Mouse (Mus musculus) megakaryocyte-erythroid progenitor cell, adult 5-6 weeks (primary cell): Measurements from ENCODE around the gene Plxdc1. TPM values are rescaled to one million over a fixed set of nuclear protein-coding genes. Genes with fewer than 3 reads are reported as not detected.

ENCODE experiments used
- ATAC-seq: replicated peaks from 2 replicates; pipeline ENCODE4 v1.8.0; 2016; ENCODE audit warnings: mild to moderate bottlenecking, inconsistent platforms; ENCODE audit not compliant: severe bottlenecking, poor library complexity, low FRiP score, low TSS enrichment
- total RNA-seq, 2 experiments: library from RNA; stranded (forward) in 1 of 2; stranded (reverse) in 1 of 2; fragments of 200-1000, 215-1000 nt in 1 of 2; fragments of >200 nt in 1 of 2; fragmentation: Nextera tagmentation in 1 of 2; gene quantifications; 2 replicates each; pipeline ENCODE4 v1.2.3; 2014 to 2017

Plxdc1 gene
- total RNA-seq, 2 experiments from 2014 or later = 4.1 to 10.2 TPM

DNA sequence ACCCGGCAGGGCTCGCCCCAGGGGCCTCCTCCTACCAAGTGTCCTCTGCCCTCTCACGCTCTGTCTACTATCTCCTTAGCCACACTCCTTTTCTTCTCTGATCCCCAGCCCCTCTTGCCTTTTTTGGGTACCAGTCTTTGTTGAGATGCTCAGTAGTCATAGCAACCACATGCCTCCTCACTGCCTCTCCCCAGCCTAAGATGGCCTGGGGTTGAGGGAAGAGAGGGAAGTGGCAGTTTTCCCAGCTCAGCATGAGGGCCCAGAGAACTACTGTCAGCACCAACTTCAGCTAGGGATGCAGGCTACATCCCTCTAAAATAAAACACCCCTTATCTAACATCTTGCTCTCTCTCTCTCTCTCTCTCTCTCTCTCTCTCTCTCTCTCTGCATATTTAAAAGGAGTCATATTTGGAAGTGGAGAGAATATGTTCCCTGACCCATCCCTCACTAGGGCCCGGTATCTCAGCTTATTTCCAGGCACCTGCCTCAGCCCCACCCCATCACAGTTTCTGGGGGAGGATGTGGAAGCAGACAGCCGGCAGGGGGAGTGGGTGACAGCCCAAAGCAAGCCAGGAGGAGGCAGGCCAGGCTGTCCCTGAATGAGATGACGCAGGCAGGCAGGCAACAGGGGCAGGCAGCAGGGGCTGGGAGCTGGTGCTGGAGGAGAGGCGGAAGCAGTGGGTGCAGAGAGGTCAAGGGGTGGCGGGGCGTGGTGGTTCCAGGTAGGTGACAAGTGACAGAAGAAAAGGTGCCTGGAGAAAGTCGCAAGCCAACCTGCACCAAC, 32.8 kb upstream of the Plxdc1 start:
- ATAC-seq = peak; percentile 53

DNA sequence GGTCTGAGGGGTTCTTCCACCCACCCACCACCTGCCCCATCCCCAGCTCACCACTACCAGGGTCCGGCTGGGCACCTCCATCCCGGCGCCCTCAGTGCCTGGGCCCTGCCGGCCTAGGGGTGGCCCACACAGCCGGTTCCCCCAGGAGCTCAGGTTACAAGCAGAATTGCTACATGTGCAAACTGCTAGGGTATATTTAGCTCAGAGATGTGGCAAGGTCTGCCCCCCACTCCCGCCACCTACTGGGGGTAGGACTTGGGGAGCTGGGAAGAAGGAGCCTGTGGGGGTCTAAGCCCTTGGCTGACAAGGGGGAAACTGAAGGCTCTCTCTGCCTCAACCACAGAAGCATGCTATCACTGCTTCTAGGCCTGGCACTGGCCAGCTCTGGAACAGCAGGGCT, 32.0 kb upstream of the Plxdc1 start:
- ATAC-seq = no peak

DNA sequence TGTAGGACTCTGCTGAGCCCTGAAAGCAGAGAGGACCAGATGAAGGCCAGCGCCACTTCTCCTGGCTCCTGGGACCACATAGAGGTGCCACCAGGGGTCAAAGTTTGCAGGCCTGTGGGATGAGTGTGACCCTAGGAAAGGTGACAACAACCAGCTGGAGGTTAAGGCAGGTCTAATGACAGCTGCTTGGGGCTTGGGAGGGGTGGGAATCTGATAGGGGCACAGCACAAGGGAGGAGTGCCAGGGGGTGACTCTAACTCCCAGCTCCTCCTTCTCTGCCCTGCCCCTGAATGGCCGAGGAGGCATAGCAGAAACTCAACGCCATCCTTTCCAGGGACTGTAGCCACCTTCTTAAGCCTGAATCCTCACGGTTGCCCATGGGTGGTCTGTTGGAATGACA, 30.6 kb upstream of the Plxdc1 start:
- no peak for ATAC-seq

DNA sequence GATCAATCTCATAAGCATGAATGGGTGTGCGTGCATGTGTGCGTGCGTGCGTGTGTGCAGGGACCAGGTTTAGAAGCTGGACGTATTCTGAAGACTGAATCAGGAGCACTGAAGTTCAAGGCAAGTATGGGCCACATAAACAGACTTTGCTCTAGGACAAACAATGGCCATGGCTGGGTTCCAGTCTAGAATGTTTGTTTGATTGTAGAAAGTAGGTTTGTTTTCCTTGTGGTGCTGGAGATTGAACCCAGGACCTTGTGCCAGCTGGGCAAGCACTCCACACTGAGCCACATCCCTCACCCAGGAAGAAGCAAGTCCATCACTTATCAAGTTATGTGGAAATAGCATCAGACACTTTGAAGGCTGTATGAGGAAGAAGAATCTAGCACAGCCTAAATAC, 29.9 kb upstream of the Plxdc1 start:
- ATAC-seq = no peak

DNA sequence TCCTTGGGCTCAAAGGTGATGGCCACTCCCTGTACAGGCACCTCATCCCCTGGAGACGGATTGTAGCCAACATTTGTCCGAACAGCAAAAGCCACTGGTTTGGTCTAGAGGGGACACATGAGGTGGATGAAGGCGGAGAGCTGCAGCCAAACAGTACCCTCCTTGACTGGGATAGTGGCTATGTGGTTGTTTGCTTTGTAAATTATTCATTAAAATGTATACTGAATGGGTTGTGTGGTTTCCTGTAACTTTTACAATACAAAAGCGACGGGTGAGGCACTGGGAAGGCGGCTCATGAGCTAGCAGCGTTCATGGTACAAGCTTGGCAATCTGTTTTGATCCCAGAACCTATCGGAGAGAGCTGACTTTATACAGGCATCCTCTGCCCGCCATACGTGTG, 26.6 kb upstream of the Plxdc1 start:
- no peak for ATAC-seq

DNA sequence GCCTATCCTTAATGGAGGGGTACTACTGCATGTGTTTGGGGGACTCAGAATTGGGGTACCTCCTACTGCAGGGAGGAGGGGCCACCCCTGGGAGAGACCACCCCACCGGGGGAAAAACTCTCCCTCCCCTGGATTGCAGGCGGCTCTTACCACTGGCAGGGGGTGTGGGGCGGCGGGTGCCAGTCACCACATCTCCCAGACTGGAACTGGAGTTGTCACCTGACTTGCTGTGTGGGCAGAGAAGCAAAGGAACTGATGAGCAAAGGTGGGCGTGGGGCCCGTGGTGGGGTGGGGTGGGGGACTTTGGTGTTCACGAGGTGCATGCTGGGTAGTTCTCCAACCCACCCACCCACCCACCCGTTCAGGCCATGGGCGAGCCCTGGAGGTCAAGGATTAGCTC, 25.5 kb upstream of the Plxdc1 start:
- ATAC-seq = no peak

DNA sequence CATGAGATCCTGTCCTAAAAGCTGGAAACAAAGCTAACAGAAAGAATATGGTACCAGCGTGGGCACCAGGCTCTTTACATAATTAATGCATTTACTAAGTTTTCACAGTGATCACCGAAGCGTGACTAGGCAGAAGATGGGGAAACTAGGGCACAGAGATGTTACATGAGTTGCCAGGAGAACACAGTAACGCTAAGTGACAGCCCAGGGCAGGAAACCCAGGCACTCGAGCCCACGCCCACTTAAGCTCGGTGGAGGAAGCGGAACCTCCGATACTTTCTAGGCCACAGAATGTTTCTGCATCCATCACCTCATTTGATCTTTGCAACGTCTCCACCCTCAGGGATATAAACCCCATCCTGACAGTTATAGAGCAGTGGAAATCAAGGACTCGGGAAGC, 21.8 kb upstream of the Plxdc1 start:
- no peak for ATAC-seq

DNA sequence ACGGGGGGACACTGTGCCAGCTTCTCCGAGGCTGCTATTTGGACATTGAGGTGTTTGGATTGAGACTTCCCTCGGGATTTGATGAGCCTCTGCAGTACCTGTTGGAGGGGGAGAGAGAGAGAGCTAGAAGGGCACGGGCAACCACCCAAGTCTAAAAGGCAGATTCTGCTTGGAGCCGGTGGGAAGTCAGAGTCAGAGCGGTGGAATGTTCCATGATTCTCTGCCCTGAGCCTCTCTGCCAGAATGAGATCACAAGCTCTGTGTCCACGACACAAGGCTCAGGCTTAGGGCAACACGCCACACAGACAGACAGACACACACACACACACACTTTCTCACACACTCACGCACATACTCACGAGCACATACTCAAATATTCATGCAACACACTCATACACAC, 19.4 kb upstream of the Plxdc1 start:
- no peak for ATAC-seq

DNA sequence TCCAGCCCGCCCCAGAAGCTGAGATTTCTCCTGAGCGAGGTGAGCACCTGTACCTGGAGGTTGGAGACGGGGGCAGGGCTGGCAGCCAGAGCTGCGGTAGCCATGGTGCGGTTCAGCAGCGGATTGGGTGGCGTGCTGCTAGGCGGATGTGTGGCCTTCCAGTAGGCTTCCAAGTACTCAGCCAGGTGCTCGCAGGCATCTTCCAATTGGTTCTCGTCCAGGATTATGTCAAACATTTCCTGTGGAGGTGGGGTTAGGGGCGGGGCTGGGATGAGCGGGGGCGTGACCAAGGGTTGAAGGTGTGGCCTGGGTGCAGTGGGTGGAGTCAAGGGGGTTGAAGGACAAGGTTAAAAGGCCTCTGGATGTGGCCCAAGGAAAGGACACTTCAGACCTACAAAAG, 18.8 kb upstream of the Plxdc1 start:
- ATAC-seq = no peak

DNA sequence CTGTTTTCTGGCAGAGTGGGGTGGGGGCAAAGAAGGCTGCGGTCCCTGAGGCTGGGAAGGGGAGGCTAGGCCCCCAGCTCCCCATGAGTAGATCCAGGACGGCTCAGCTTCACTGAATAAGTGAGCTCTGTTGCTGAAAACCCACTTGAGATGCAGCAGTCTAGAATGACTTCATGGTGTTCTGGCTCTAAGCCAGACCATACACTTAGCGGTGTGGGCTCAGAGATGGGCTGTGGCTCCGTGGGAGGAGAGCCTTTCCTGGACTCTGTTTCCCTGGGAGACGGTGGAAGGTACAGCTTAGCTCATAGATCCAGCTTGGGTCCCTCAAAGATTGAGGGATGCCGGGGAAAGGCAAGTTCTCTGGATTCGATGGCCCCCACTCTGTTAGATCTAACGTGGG, 17.9 kb upstream of the Plxdc1 start:
- ATAC-seq = no peak

DNA sequence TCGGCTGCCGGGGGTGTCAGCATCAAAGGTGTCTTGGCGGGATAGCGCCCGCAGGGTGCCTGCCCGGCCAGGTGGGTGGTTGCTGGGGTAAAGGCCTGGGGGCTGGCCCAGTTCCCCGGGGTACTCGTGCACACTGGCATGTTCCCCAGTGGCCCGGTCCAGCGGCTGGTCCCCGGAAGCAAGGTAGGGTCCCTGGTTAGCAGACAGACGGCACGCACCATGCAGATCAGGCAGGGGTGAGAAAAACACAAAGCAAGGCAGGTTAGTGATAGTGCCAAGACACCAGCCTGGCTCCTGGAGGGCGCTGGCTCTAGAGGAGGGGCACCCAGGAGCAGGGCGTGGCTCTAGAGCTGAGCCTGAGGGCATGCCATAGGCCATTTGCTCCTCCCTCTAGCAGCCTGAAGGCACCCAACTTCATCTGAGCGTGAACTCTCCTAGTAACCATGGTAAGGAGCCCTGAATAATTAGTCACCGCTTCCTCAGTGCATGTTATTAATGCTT, 17.0 kb upstream of the Plxdc1 start:
- peak; percentile 58 for ATAC-seq

DNA sequence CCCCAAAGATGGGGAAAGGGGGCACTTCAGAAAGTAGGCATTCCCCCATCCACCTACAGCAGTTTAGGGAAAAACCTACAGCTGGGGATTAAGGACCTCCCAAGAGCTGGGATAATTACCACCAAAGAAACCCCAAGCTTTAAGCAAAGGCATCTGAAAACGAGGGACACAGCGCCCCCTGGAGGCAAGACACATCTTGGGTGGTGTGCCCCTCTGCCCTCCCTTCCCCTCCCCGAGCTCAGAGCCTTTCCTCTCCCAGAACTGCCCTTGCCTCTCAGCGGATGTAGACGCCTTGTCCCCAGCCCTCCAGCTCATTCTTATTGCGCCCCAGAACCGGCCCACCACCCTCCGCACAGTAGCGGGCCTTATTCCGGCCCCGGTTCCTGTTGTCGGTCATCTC, 16.4 kb upstream of the Plxdc1 start:
- 0 out of 2 replicates have a peak, but pooled peaks have one; percentile 40 for ATAC-seq

DNA sequence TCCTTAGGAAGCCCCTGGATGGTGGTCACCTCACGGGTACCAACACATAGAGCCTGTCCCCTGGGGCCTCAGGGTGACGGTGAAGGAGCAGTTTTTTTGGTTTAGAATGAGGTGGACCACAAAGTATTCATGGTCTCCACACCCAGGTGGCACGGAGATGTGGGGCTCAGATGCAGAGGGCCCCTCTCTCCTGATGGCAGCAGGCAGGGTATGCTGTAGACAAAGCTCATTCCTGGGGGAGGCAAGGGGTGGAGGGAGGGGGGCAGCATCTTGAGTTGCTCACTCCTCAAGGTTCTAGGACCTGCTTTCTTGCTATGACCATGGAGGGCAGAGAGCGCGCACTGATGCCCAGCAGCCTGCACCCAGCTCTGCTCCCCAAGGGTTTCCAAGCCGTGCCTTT, 15.7 kb upstream of the Plxdc1 start:
- no peak for ATAC-seq

DNA sequence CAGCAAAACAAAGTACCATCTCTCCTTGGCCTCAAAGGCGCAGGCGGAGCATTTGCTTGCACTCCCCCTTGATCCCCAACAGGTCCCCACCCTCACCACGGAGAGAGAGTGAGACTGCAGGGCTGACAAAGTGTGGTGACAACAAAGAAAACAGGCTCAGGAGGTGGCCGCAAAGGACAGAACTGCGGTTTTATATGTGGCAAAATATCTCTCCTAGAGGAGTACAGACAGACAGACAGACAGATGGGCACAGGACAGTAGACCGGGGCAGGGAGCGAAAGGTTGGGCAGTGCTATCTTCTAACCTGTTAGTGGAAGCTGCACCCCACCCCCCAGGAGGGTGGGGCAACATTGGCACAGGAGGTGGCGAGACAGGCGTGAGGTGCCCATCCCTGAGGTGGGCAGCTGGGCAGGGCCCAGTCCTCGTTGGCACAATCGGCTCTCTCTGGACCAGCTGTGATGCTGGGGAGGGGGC, 15.1 kb upstream of the Plxdc1 start:
- no peak for ATAC-seq

DNA sequence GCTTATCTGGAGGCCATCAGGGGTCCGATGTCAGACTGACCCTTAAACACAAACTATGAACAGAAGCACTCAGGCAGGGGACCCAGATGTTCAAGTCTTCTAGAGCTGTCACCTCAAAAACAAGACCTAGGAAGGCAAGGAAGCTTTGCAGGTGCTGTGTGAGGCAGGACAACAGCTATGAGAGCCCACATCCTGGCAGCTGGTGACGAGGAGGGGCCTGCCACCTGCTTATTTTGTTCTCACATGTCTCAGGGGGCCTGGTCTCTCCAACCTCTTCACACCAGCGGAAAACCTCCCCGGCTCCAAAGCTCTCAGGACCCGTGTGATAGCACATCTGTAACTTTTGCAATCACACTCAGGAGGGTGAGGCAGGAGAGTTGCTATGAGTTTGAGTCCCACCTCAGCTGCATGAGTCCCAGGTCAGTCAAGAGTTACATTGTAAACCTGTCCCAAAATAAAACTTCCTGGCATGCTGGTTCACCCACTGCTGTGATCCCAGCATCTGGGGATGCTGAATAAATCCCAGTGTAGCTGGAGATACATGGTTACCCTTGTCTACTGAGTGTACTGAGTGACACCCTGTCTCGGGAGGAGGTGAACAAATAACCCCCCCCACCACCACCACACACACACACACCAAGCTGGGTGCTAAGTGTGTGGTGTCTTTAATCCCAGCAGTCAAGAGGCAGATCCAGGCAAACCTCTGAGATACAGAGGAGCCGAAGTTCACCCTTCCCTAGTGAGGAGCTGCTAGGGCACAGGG, 14.3 kb upstream of the Plxdc1 start:
- no peak for ATAC-seq

DNA sequence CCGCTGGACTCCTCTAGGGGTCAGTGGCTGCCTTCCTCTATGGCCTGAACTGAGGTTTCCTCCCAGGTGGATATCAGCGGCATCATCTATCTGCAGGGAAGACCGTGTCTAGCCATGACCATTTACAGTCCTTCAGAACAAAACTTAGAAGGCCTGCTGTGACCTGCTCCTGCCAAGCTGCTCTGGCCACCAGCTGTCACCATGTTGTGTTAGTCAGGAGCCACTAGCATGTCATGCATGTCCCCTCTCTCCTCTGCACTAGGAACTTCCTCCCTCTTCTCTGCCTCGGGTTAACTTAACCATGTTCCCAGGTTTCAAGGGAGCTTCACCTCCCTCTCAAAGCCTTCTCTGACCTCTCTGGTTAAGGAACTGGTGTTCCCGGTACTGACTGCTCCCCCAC, 13.5 kb upstream of the Plxdc1 start:
- ATAC-seq = no peak

DNA sequence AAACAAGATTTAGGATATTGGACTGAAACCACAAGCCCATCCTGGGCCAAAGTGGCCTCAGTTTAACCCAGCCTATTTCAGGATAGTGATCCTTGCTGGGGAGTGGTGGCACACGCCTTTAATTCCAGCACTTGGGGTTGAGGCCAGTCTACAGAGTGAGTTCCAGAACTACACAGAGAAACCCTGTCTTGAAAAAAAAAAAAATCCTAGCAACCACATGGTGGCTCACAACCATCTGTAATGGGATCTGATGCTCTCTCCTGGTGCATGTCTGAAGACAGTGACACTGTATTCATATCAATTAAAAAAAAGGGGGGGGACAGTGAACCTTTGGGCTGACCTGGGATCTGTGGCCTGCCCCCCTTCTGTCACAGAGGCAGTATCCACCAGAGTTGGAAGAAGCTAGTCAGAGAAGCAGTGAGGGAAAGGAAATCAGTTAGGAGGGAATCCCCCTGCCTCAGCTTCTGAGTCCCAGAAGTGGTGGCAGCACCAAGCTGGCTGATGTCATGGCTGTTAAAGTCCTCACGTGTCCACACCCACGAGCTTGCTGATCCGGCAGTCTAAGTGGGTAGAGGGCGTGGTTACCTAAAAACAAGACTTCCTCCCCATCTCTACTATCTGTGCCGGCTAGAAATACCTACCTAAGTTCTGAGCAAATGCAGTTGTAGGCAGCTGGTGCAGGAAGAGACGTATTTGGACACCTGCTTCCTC, 12.8 kb upstream of the Plxdc1 start:
- no peak for ATAC-seq

DNA sequence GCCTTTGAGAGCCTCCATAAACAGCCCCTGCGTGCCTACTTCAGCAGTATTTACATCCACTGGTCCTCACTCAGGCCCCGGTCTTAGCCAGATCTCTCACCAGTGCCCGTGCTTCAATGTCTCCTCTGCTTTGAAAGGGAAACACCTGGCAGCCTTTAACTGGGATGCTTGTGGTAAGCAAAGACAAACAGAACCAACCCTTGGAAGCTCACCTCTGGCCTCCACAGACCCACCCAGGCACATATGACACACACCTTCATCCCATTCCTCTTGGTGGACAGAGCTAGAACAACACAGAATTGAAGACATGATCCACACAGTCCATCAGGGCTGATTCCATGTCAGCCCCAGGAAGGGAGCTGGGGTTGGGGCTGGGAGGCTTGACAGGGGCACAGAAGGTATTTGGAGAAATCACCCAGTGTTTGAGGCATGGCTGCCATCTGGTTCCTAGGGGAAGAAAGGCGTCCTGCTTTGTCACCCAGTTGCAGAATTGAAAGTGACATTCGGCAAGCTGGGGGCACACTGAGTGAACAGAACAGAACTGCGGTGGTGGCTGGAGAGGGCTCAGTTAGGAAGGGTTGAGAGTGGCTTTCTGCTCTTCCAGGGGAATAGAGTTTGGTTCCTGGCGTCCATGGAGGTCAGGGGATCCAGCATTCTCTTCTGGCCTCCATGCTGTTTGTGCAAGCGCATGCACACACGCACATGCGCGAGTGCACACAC, 12.0 kb upstream of the Plxdc1 start:
- no peak for ATAC-seq

DNA sequence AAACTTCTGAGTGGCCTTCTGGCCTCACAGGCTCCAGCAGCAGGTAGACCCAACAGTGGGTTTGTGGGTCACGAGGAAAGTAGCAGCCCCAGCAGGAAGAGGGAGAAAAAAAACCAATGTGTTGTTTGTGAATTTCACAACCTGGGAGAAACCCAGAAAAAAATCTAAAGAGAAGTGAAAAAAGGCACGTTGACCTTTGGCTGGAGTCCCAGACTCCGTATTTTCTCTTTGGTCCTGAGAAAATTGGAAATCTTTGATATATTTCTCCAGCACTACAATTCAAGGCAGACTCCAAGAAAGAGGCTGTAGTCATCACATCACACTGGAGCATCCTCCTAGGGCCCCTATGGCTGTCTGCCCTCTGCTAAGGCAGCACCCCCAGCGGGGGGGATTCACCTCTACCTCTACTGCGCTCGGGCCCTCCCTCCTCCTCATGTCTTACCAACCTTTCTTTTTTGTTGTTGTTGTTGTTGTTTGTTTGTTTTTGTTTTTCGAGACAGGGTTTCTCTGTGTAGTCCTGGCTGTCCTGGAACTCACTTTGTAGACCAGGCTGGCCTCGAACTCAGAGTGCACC, 11.2 kb upstream of the Plxdc1 start:
- ATAC-seq = no peak
